In the genomic region with DNA sequence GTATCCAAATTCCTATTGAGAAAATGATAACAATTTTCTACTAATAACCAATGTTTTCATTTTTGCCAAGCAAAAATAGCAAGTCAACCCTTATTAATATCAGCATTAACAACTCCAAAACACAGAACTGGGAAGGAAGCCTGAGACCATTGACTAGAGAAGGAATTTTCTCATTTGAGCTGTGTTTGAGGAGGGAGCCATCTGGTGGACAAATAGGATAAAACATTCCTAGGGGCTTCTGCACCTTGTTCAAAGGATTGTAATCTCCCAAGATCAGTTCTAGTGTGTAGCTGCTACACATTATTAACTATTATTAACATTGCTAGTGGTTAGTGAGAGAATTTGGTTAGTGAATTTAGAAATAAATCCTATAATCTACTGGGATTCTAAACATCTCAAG, we compare ENCODE assay signal across 10 mouse cellular contexts. TPM values are rescaled to one million over a fixed set of nuclear protein-coding genes. Genes with fewer than 3 reads are reported as not detected.
A peak's percentile ranks its signal among the peaks of the same experiment; 100 is the strongest.
DNase-seq lines count a peak whose midpoint lies in the region; ATAC-seq and TF ChIP-seq lines count a peak whose summit lies in the region.
"Had no signal": no experiment of that assay in that cellular context is flagged by ENCODE, and none has a peak within 500 bp of the region (broad histone marks: within the 10 kb centered on the region; RNA-seq: fewer than 3 reads in every experiment).

No protein-coding gene starts in this region.

- no peaks in the 10 kb centered on the region for H3K4me1 ChIP-seq in hindbrain, embryonic 11.5 days (replicated peaks; ENCODE audit: control insufficient read depth, insufficient read depth, low read length)
- H3K4me1 ChIP-seq in hindbrain, embryonic 10.5 days (replicated peaks) = no peaks in the 10 kb centered on the region
- H3K4me1 ChIP-seq in cortical plate, adult 2 months (ENCODE audit: control insufficient read depth, insufficient read depth, low read length) = no peaks in the 10 kb centered on the region
- H3K4me1 ChIP-seq in kidney, postnatal 0 days (replicated peaks; ENCODE audit: insufficient read depth, low read length) = no peaks in the 10 kb centered on the region
- no peaks in the 10 kb centered on the region for H3K4me1 ChIP-seq in midbrain, embryonic 14.5 days (ENCODE audit: control insufficient read depth, insufficient read depth, low read length)
- H3K4me1 ChIP-seq: embryonic facial prominence, embryonic 12.5 days had no signal

- H3K9me3 ChIP-seq in hindbrain, embryonic 11.5 days (ENCODE audit: control insufficient read depth, low read length) = no peaks in the 10 kb centered on the region
- H3K9me3 ChIP-seq in hindbrain, embryonic 10.5 days = no peaks in the 10 kb centered on the region
- no peaks in the 10 kb centered on the region for H3K9me3 ChIP-seq in kidney, postnatal 0 days (replicated peaks; ENCODE audit: low read length)
- H3K9me3 ChIP-seq in midbrain, embryonic 14.5 days (ENCODE audit: control insufficient read depth, low read length) = no peaks in the 10 kb centered on the region
- H3K9me3 ChIP-seq: embryonic facial prominence, embryonic 12.5 days; liver, embryonic 15.5 days had no signal

- H3K27me3 ChIP-seq in hindbrain, embryonic 11.5 days (ENCODE audit: control insufficient read depth, insufficient read depth, low read length) = no peaks in the 10 kb centered on the region
- H3K27me3 ChIP-seq in hindbrain, embryonic 10.5 days (ENCODE audit: insufficient read depth, poor library complexity, severe bottlenecking) = no peaks in the 10 kb centered on the region
- H3K27me3 ChIP-seq in kidney, postnatal 0 days (ENCODE audit: insufficient read depth, low read length) = no peaks in the 10 kb centered on the region
- no peaks in the 10 kb centered on the region for H3K27me3 ChIP-seq in midbrain, embryonic 14.5 days (ENCODE audit: control insufficient read depth, insufficient read depth, low read length)
- H3K27me3 ChIP-seq: embryonic facial prominence, embryonic 12.5 days; liver, embryonic 15.5 days had no signal

- no peak overlapping the region for H3K4me3 ChIP-seq in hindbrain, embryonic 11.5 days (ENCODE audit: low read depth, low read length)
- no peak overlapping the region for H3K4me3 ChIP-seq in hindbrain, embryonic 10.5 days
- no peak overlapping the region for H3K4me3 ChIP-seq in cortical plate, adult 2 months (ENCODE audit: insufficient read depth, low read length)
- H3K4me3 ChIP-seq in kidney, postnatal 0 days (replicated peaks; ENCODE audit: low read depth, low read length) = no peak overlapping the region
- no peak overlapping the region for H3K4me3 ChIP-seq in midbrain, embryonic 14.5 days (replicated peaks; ENCODE audit: low read depth, low read length)
- H3K4me3 ChIP-seq: embryonic facial prominence, embryonic 12.5 days; liver, embryonic 15.5 days had no signal

- ATAC-seq in hindbrain, embryonic 11.5 days (ENCODE audit: low FRiP score) = peak; percentile 54; the same call in 1 of the 2 replicates
- peak; percentile 62; the same call in 1 of the 2 replicates for ATAC-seq in kidney, postnatal 0 days (replicated peaks; ENCODE audit: low FRiP score, low read depth)
- ATAC-seq in midbrain, embryonic 14.5 days (ENCODE audit: low FRiP score, low TSS enrichment) = no peak

- TF ChIP-seq POLR2A in cortical plate, adult 2 months (IDR thresholded peaks at IDR 0.05; ENCODE audit: extremely low read depth, insufficient read depth, low read length) = no peak

- peaks cover 3% of the 10 kb centered on the region; the same call in 1 of the 2 replicates for H3K36me3 ChIP-seq in hindbrain, embryonic 11.5 days (ENCODE audit: control insufficient read depth, insufficient read depth, low read length)
- peaks cover 67% of the 10 kb centered on the region for H3K36me3 ChIP-seq in hindbrain, embryonic 10.5 days
- H3K36me3 ChIP-seq in kidney, postnatal 0 days (ENCODE audit: insufficient read depth, low read length) = 0 out of 2 replicates have a peak, but pooled peaks cover 2% of the 10 kb centered on the region
- peaks cover 40% of the 10 kb centered on the region for H3K36me3 ChIP-seq in midbrain, embryonic 14.5 days (ENCODE audit: control insufficient read depth, insufficient read depth, low read length)
- H3K36me3 ChIP-seq: liver, embryonic 15.5 days had no signal

- DNase-seq in hindbrain, embryonic 11.5 days (ENCODE audit: low spot score) = peak; percentile 68
- DNase-seq in hindbrain, embryonic 10.5 days (ENCODE audit: low spot score) = no peak
- DNase-seq in 416B (ENCODE audit: low read depth) = peak; percentile 80
- peak; percentile 53 for DNase-seq in Muller cell, postnatal 12 days (ENCODE audit: inconsistent ontology term)
- DNase-seq in kidney, postnatal 0 days (ENCODE audit: low spot score) = peak; percentile 89
- peak; percentile 86 for DNase-seq in midbrain, embryonic 14.5 days
- no peak for DNase-seq in ovary, postnatal 36 days (ENCODE audit: low spot score)

- H3K9ac ChIP-seq in hindbrain, embryonic 11.5 days (ENCODE audit: low read depth, low read length) = no peak overlapping the region
- no peak overlapping the region for H3K9ac ChIP-seq in kidney, postnatal 0 days (ENCODE audit: low read depth, low read length)
- H3K9ac ChIP-seq in midbrain, embryonic 14.5 days (replicated peaks; ENCODE audit: low read length) = no peak overlapping the region
- H3K9ac ChIP-seq: embryonic facial prominence, embryonic 12.5 days; liver, embryonic 15.5 days had no signal

- no peak overlapping the region for H3K4me2 ChIP-seq in hindbrain, embryonic 11.5 days (replicated peaks; ENCODE audit: low read depth, low read length)
- no peak overlapping the region for H3K4me2 ChIP-seq in kidney, postnatal 0 days (ENCODE audit: low read length)
- H3K4me2 ChIP-seq in midbrain, embryonic 14.5 days (ENCODE audit: low read length) = no peak overlapping the region
- H3K4me2 ChIP-seq: embryonic facial prominence, embryonic 12.5 days; liver, embryonic 15.5 days had no signal

- H3K27ac ChIP-seq in hindbrain, embryonic 11.5 days (ENCODE audit: low read depth, low read length) = no peak overlapping the region
- H3K27ac ChIP-seq in hindbrain, embryonic 10.5 days = no peak overlapping the region
- H3K27ac ChIP-seq in cortical plate, adult 2 months (ENCODE audit: insufficient read depth, low read length) = no peak overlapping the region
- no peak overlapping the region for H3K27ac ChIP-seq in kidney, postnatal 0 days
- H3K27ac ChIP-seq in midbrain, embryonic 14.5 days (replicated peaks; ENCODE audit: low read depth, low read length) = no peak overlapping the region
- H3K27ac ChIP-seq: embryonic facial prominence, embryonic 12.5 days; liver, embryonic 15.5 days had no signal

- peak; percentile 50; the same call in 1 of the 2 replicates for TF ChIP-seq CTCF in cortical plate, adult 2 months (IDR thresholded peaks at IDR 0.05; ENCODE audit: extremely low read depth, insufficient read depth, low read length)
- peak; percentile 88 for TF ChIP-seq CTCF in kidney, postnatal 0 days (IDR thresholded peaks at IDR 0.05; ENCODE audit: low read depth)

RNA-seq across cellular contexts. Expression of a gene that starts 38.2 kb away (rescaled TPM):
- 36.5 and 42.2 TPM in 2 replicates for polyA plus RNA-seq in hindbrain, embryonic 11.5 days (2014; fragmentation: Nextera tagmentation; extraction: Ambion mirVana)
- 38.4 and 39.9 TPM in 2 replicates for polyA plus RNA-seq in hindbrain, embryonic 10.5 days (2016; fragmentation: Nextera tagmentation; extraction: Ambion mirVana)
- 69.9 and 77.0 TPM in 2 replicates for polyA plus RNA-seq in cortical plate, adult 2 months (2012; rRNA removed)
- polyA plus RNA-seq in kidney, postnatal 0 days (2015; fragmentation: Nextera tagmentation; extraction: Ambion mirVana) = 67.5 and 72.1 TPM in 2 replicates
- 40.7 and 48.3 TPM in 2 replicates for polyA plus RNA-seq in midbrain, embryonic 14.5 days (2014; fragmentation: Nextera tagmentation; extraction: Ambion mirVana)

Comparison
In these comparisons a context has a peak if more than half of its experiments do, and no peak if none do; other contexts are left out.
1. DNase-seq: peak in hindbrain, embryonic 11.5 days (single experiment), 416B (single experiment), Muller cell, postnatal 12 days (single experiment), kidney, postnatal 0 days (single experiment) and midbrain, embryonic 14.5 days (single experiment); none in hindbrain, embryonic 10.5 days (single experiment) and ovary, postnatal 36 days (single experiment).